Mouse (Mus musculus) midbrain, embryonic 11.5 days (tissue): ENCODE results near the gene Cd101. TPM values are rescaled to one million over a fixed set of nuclear protein-coding genes. Genes with fewer than 3 reads are reported as not detected.

Experiments used
- ATAC-seq: fragments of 200-750 bp; cut with Nextera tagmentation; 2 replicates; pipeline ENCODE4 v1.8.0; 2017; ENCODE audit warnings: moderate TSS enrichment, moderate library complexity; ENCODE audit not compliant: low FRiP score
- DNase-seq: peaks from one replicate; pipeline ENCODE4 v3.0.0; 2015; ENCODE audit warnings: low spot score; ENCODE audit errors: missing footprints
- H3K27ac ChIP-seq: fragments of 300-500 bp; sonication (generic); 2 replicates; pipeline ENCODE4 v1.5.1; 2014; ENCODE audit warnings: low read depth, low read length
- H3K27me3 ChIP-seq: fragments of 300-500 bp; sonication (generic); 2 replicates; pipeline ENCODE4 v1.6.1; 2014; ENCODE audit warnings: mild to moderate bottlenecking, low read length, moderate library complexity, mixed read lengths; ENCODE audit not compliant: control insufficient read depth, insufficient read depth
- H3K36me3 ChIP-seq: fragments of 300-500 bp; sonication (generic); 2 replicates; pipeline ENCODE4 v1.6.1; 2014; ENCODE audit warnings: mild to moderate bottlenecking, low read length, moderate library complexity, mixed read lengths; ENCODE audit not compliant: control insufficient read depth, insufficient read depth
- H3K4me1 ChIP-seq: fragments of 300-500 bp; sonication (generic); 2 replicates; pipeline ENCODE4 v1.6.1; 2014; ENCODE audit warnings: low read length; ENCODE audit not compliant: control insufficient read depth, insufficient read depth
- H3K4me2 ChIP-seq: fragments of 300-500 bp; sonication (generic); 2 replicates; pipeline ENCODE4 v1.6.1; 2014; ENCODE audit warnings: mild to moderate bottlenecking, moderate library complexity
- H3K4me3 ChIP-seq: fragments of 300-500 bp; sonication (generic); 2 replicates; pipeline ENCODE4 v1.5.1; 2014; ENCODE audit warnings: low read depth, low read length
- H3K9ac ChIP-seq: fragments of 300-500 bp; sonication (generic); 2 replicates; pipeline ENCODE4 v1.6.1; 2014; ENCODE audit warnings: low read length
- H3K9me3 ChIP-seq: fragments of 300-500 bp; sonication (generic); 2 replicates; pipeline ENCODE4 v1.6.1; 2016; ENCODE audit warnings: low read length; ENCODE audit not compliant: control insufficient read depth
- whole genome bisulfite sequencing: fragments of 180-500 bp; shearing (Covaris S2); extraction: QIAGEN DNeasy Blood & Tissue Kit; methylation state at CpG from one replicate; pipeline ENCODE4 v1.1.7; 2014; 5-methylcytosine and 5-hydroxymethylcytosine counted together
- polyA plus RNA-seq: library from polyadenylated mRNA; unstranded; fragments of >200 nt; fragmentation: Nextera tagmentation; extraction: Ambion mirVana; gene quantifications from 2 replicates; pipeline ENCODE4 v1.2.1, GENCODE M21; 2014

Cd101 gene
- polyA plus RNA-seq, 1 experiment from 2014 or later, result not detected

DNA sequence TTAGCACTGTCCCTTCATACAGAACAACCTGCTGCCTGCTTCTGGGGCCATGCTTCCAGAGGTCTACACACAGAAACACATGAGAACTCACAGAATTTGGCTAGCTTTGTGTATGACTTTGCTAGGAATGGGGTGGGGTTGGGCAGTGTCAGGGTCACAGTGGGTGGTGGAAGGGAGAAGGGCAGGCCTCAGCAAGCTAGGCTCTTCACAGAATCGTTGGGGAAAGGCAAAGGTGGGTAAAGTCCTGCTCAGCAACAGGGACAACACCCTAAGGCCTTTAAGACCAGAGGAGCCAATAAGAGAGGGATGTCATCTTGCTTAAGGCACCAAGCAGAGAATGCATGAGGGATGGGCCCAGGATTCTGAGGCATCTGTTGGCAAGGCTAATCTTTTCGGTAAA lies 19.4 kb upstream of the Cd101 start:
- no peak overlapping the region for H3K4me3 ChIP-seq
- 78% methylated on average over 2 of the region's 2 CpGs for WGBS
- H3K36me3 ChIP-seq, result no peaks in the 10 kb centered on the region
- no peak overlapping the region for H3K9ac ChIP-seq
- no peak for ATAC-seq
- H3K4me2 ChIP-seq, result no peak overlapping the region
- H3K4me1 ChIP-seq, result no peaks in the 10 kb centered on the region
- no peaks in the 10 kb centered on the region for H3K9me3 ChIP-seq
- H3K27ac ChIP-seq, result no peak overlapping the region
- no peak for DNase-seq
- H3K27me3 ChIP-seq, result no peaks in the 10 kb centered on the region

DNA sequence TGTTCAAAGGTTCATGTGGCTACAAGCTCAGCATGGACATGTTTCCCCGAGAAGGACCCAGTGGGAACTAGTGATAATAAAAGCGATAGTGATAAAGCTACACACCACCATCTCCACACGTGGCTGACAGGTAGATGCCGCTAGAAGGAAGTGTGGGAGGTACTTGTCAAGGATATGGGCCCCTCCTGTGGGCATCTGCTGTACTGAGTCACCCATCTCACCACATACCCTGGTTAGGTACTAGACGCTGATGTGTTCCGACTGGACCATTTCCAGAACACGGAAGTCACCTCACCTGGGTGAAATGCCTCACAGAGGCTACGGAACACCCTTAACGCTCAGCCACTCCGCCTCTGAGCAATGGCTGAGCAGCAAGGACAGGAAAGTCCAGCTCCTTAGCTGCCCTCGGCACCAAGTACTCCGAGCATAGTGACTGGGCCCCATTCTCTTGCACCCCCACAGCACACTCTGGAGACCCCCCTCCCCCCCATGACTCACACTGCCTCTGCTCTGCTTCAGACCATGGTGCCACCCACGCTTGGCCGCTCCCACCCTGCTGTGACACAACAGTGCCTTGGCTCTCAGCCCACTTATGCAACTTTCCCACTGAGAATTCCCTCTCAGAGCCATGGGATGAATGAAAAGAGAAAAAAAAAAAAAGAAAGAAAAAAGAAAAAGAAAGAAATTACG lies 18.4 kb upstream of the Cd101 start:
- peak; percentile 28 for DNase-seq
- no peak overlapping the region for H3K9ac ChIP-seq
- H3K4me3 ChIP-seq, result no peak overlapping the region
- no peak for ATAC-seq
- no peaks in the 10 kb centered on the region for H3K36me3 ChIP-seq
- H3K27ac ChIP-seq, result no peak overlapping the region
- H3K9me3 ChIP-seq, result no peaks in the 10 kb centered on the region
- no peak overlapping the region for H3K4me2 ChIP-seq
- 85% methylated on average over 15 of the region's 15 CpGs for WGBS
- no peaks in the 10 kb centered on the region for H3K27me3 ChIP-seq
- no peaks in the 10 kb centered on the region for H3K4me1 ChIP-seq

DNA sequence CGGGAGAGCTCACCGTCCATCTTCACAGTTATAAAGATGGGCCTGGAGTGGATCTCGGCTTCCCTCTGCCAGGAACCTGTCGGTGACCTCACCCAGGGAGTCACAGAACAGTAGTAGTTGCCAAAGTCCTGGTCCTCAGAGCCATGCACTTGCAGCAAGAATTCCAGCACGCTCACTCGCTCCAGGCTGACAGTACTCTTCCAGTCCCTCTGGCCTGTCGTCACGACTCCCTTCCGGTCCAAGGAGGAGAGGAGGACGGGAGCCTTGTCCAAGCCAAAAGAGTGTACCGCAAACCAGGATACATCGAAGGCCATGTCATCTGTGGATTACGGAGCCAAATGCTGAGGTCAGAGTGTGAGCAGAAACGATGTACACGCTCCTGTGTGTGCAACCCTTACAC lies 16.1 kb upstream of the Cd101 start:
- DNase-seq, result no peak
- no peaks in the 10 kb centered on the region for H3K9me3 ChIP-seq
- H3K36me3 ChIP-seq, result no peaks in the 10 kb centered on the region
- H3K9ac ChIP-seq, result no peak overlapping the region
- WGBS, result 95% methylated on average over 15 of the region's 15 CpGs
- H3K27me3 ChIP-seq, result no peaks in the 10 kb centered on the region
- no peak overlapping the region for H3K4me3 ChIP-seq
- no peak overlapping the region for H3K4me2 ChIP-seq
- no peak for ATAC-seq
- H3K27ac ChIP-seq, result no peak overlapping the region
- peaks cover 4% of the 10 kb centered on the region; the same call in 1 of the 2 replicates for H3K4me1 ChIP-seq

DNA sequence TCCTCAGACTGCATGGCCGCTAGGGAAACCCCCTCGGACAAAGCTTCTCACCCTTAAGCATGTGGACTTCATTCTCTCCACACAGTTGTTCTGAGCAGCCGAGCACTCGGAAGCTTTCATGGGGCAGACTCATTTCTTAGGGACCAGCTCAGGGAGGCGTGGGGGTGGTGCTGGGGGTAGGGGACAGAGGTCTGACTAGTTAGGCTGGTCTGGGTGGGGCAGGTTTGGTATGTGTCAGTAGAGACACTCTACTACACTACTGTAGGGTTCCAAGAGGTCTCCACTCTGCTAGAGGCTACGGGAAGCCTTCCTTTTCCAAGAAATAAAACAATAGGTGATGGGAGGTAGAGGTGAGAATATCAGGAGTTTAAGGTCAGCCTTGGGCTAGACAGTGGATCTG lies 15.3 kb upstream of the Cd101 start:
- Histone ChIP-seq H3K27me3 (no peaks in the 10 kb centered on the region), H3K4me3 (no peak overlapping the region), H3K9me3 (no peaks in the 10 kb centered on the region), H3K27ac (no peak overlapping the region), H3K4me1 (peaks cover 4% of the 10 kb centered on the region; the same call in 1 of the 2 replicates), H3K36me3 (no peaks in the 10 kb centered on the region), H3K4me2 (no peak overlapping the region), H3K9ac (no peak overlapping the region)
- WGBS, result 83% methylated on average over 6 of the region's 6 CpGs
- ATAC-seq (no peak), DNase-seq (no peak)

DNA sequence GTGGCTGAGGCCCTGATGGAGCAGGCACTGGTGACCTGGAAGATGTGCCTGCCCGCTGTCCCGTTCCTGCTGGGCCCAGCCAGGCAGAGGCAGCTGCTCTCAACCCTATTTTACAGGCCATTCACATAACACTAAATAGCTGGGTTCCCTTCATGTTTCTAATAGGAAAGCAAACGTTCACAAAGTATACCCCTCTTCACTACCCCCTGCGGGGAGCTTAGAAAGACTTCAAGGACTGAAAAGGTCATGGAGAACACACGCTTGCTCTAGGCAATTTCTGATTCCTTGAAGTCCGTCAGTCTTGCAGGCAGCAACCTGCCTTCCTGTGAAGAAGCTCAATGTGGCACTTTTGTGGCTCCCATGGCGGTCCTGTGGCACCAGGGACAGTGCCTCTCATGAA lies 12.6 kb upstream of the Cd101 start:
- peaks cover 4% of the 10 kb centered on the region; the same call in 1 of the 2 replicates for H3K4me1 ChIP-seq
- no peak for ATAC-seq

DNA sequence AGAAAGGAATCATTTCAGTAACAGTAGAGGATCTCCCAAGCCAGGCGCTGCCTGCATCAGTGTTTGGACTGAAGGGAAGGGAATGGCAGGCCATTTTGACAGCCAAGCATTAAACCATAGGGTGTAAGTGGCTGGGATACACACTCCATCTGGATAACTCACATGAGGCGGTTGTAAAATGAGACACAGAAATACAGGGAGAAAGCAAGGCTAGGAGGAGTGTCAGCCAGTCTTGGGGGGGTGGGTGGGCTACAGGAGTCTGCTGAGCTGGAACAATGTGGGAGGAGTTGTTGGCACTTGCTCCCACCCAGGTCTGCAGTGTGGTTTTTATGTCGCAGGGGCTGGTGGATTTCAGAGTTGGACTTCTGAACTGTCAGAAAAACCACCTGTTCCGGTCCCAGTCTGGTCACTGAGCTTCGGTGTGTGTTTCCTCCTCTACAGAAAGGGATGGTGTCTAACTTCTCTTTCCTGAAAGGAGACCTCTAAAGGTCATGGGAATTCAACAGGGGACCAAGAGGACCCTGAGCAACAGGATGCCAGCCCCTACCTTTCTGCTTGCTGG lies 8.7 kb upstream of the Cd101 start:
- H3K4me2 ChIP-seq, result no peak overlapping the region
- no peak for DNase-seq
- no peaks in the 10 kb centered on the region for H3K36me3 ChIP-seq
- no peak for ATAC-seq
- no peak overlapping the region for H3K27ac ChIP-seq
- no peaks in the 10 kb centered on the region for H3K9me3 ChIP-seq
- no peak overlapping the region for H3K9ac ChIP-seq
- no peak overlapping the region for H3K4me3 ChIP-seq
- peaks cover 4% of the 10 kb centered on the region; the same call in 1 of the 2 replicates for H3K4me1 ChIP-seq
- WGBS, result 84% methylated on average over 5 of the region's 5 CpGs
- no peaks in the 10 kb centered on the region for H3K27me3 ChIP-seq

More for the DNA sequence above, 12.6 kb upstream of the Cd101 start:
- H3K4me2 ChIP-seq, result no peak overlapping the region
- WGBS, result 54% methylated on average over 7 of the region's 7 CpGs
- H3K9me3 ChIP-seq, result no peaks in the 10 kb centered on the region
- no peak overlapping the region for H3K9ac ChIP-seq
- H3K27ac ChIP-seq, result no peak overlapping the region
- no peaks in the 10 kb centered on the region for H3K36me3 ChIP-seq
- peak; percentile 87 for DNase-seq
- no peaks in the 10 kb centered on the region for H3K27me3 ChIP-seq
- no peak overlapping the region for H3K4me3 ChIP-seq

DNA sequence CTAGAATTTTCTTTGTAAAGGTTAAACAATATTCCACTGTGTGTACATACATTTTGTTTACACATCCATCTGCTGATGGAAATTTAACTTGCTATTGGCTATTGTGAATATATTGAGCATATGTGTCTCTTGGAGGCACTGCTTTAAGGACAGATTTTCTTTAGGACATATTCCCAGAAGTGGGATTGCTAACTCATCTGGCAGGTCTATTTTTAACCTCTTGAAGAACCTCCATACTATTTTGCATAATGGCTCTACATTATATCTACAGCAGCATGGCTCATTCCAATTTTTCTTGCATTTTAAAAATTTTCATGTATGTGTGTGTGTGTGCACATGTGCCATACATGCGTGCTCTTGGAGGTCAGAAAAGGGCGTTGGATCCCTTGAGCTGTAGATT lies 6.6 kb upstream of the Cd101 start:
- ATAC-seq (no peak), DNase-seq (no peak)
- H3K9ac ChIP-seq, result no peak overlapping the region
- no peaks in the 10 kb centered on the region for H3K9me3 ChIP-seq
- 97% methylated on average over 2 of the region's 2 CpGs for WGBS
- H3K4me1 ChIP-seq, result no peaks in the 10 kb centered on the region
- no peak overlapping the region for H3K27ac ChIP-seq
- H3K4me3 ChIP-seq, result no peak overlapping the region
- no peaks in the 10 kb centered on the region for H3K27me3 ChIP-seq
- H3K4me2 ChIP-seq, result no peak overlapping the region
- H3K36me3 ChIP-seq, result no peaks in the 10 kb centered on the region

DNA sequence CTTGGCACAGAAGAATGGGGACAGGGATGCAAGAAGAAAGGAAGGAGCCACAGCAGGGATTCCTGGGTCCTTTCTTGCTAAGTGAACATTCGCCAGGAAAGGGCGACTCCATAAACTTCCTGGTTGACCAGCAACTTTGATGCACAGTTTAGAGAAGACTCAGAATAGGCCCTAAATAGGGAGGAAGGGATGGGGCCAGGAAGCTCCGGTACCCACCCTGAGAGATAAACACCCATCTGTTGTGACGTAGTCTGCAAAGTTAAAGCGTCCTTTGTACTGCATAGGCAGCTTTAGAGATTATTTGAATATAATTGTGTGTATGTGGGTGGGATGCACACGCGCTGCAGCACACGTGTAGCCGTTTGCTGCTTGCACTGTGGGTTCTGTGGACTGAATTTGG lies 5.2 kb upstream of the Cd101 start:
- 85% methylated on average over 9 of the region's 9 CpGs for WGBS
- no peaks in the 10 kb centered on the region for H3K9me3 ChIP-seq
- H3K9ac ChIP-seq, result no peak overlapping the region
- DNase-seq (peak; percentile 45), ATAC-seq (no peak)
- no peak overlapping the region for H3K27ac ChIP-seq
- H3K36me3 ChIP-seq, result no peaks in the 10 kb centered on the region
- no peak overlapping the region for H3K4me2 ChIP-seq
- H3K27me3 ChIP-seq, result no peaks in the 10 kb centered on the region
- no peak overlapping the region for H3K4me3 ChIP-seq
- H3K4me1 ChIP-seq, result no peaks in the 10 kb centered on the region

DNA sequence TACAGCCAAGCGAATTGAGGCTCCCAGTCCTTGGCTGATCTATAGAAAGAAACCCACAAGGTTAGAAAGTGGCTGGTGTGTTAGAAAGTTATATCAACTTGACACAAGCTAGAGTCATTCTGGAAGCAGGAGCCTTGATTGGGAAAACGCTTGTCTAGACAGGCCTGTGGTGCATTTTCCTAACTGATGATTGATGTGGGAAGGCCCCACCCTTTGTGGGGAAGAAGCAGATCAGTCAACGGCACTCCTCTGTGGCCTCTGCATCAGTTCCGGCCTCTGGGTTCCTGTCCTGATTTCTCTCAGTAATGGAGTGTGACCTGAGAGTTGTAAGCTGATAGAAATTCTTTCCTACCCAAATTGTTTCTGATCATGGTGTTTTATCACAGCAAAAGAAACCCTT lies 4.3 kb upstream of the Cd101 start:
- H3K9ac ChIP-seq, result no peak overlapping the region
- H3K27me3 ChIP-seq, result no peaks in the 10 kb centered on the region
- no peak overlapping the region for H3K4me3 ChIP-seq
- no peaks in the 10 kb centered on the region for H3K36me3 ChIP-seq
- ATAC-seq, result no peak
- 87% methylated on average over 4 of the region's 4 CpGs for WGBS
- no peaks in the 10 kb centered on the region for H3K9me3 ChIP-seq
- no peaks in the 10 kb centered on the region for H3K4me1 ChIP-seq
- H3K27ac ChIP-seq, result no peak overlapping the region
- H3K4me2 ChIP-seq, result no peak overlapping the region
- DNase-seq, result peak; percentile 62
